Mouse (Mus musculus): ENCODE measurements around the gene Nckap5l. TPM values are rescaled to one million over a fixed set of nuclear protein-coding genes. Genes with fewer than 3 reads are reported as not detected.

Nckap5l gene
- polyA plus RNA-seq (2012; rRNA removed; ENCODE audit: low replicate concordance) = 2.8 and 4.9 TPM in 2 replicates

DNA sequence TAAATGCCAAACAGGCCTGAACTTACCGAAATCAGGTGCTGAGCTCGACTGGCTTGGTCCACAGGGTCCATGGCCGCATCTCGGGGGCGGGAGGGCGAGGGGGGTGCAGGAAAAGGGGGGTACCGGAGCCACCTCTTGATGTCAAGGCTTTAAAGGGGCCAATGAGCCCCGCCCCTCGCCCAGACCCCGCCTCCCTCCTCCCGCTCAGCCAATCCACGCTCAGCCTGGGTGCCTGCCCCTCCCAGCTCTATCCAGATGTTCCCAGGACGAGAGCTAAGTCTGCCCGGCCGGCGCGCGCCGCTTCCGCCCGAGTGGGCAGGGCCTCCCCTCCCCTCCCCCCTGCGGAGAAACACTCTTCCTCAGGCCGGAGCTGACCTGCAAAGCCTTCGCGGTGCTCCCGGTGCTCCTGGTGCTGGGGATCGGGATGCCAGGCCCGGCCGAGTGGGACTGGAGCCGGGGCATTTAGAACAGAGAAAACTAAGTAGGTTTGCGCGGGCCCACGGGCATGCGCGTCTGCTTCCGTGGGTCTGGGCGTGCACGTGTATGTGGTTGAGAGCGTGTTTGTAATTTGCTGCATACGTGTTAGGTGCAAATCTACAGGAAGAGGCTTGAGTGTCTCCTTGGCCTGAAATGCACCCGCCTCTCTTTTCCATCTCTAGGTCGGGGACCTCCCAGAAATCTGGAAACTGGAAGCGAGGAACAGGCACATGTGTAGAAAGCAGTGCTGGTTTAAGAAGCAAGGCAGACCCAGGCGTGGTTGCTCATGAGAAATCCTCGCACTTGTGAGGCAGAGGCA is at the start of gene Nckap5l:
Gene Nckap5l (minus strand): TSS at position 143 of the 796 bp plus-strand sequence.

DNA sequence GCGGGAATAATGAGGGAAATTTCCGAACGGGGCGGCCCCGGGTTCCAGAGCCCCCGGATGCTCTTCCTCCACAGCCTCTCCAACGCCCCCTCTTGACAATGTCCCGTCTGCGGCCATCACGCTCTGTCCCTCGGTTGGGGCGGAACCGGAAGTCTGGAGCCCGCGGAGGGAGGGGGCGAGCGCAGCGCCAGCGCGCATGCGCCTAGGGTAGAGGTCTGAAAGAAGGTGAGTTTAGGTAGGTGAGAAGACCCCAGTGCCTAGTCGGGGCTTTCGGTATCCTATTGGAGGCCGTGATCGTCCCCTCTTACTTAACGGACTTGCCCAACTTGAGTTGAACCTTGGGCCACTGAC is 17.0 kb upstream of the Nckap5l start, which contains the start of gene Bcdin3d:
Gene Bcdin3d (minus strand): TSS at position 155 of the 351 bp plus-strand sequence.

DNA sequence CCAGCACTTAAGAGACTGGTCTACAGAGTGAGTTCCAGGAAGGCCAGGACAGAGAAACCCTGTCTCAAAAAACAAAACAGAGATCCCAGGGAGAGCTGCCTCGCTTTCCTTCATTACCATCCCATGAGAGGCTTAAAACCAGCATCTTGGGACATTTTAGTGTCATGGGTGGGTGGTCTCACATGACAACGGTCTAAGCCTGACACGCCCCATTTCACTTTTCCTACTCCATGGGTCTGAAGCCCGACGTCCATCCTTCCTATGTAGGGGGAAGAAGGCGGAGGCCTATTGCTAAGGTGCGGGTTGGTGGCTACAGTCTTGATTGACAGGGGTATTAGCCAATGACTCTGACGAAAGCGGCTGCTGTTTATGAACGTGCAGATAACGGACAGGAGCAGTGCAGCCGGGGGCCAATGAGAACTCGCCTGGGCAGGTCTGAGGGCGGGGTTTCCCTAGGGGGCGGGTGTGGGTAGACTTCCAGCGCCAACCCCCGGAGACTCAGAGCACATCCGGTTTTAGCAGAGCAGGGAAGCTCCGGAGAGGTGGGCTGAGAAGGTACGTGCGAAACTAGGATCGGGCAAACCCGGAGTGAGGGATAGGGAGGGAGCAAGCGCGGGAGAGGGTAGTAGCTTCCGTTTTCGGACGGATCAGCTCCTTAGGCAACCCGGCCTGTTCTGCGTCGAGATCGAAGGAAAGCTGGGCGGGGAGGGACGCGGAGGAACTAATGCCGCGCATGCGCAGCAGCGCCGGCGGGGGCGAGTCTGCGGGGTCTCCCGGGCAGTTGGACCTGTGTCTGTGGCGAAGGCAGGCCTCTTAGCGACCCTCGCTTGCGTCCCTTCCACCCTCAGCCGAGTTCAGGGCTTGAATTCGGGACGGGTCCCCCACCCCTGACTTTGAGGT is 64.8 kb downstream of the Nckap5l start, which contains the start of gene Tmbim6:
Gene Tmbim6 (plus strand): TSS at position 397 of the 900 bp plus-strand sequence.

Other genes starting within 250 kb of the Nckap5l start
- gene Kcnh3, start 232.9 kb downstream of the Nckap5l start, polyA plus RNA-seq (2012; rRNA removed; ENCODE audit: low replicate concordance) = 1.6 and 2.1 TPM in 2 replicates
- gene Mcrs1, start 205.8 kb downstream of the Nckap5l start, polyA plus RNA-seq (2012; rRNA removed; ENCODE audit: low replicate concordance) = 68.4 and 84.4 TPM in 2 replicates
- gene Prpf40b, start 162.7 kb downstream of the Nckap5l start, polyA plus RNA-seq (2012; rRNA removed; ENCODE audit: low replicate concordance) = 17.7 and 23.6 TPM in 2 replicates
- not detected in 2 replicates for gene Fam186b, start 161.9 kb downstream of the Nckap5l start, polyA plus RNA-seq (2012; rRNA removed; ENCODE audit: low replicate concordance)
- gene Fmnl3, start 87.3 kb downstream of the Nckap5l start, polyA plus RNA-seq (2012; rRNA removed; ENCODE audit: low replicate concordance) = 4.0 and 4.1 TPM in 2 replicates
- 1,234 and 2,200 TPM in 2 replicates for gene Tmbim6, start 64.9 kb downstream of the Nckap5l start, polyA plus RNA-seq (2012; rRNA removed; ENCODE audit: low replicate concordance)
- 3.6 and 6.0 TPM in 2 replicates for gene Bcdin3d, start 17.0 kb upstream of the Nckap5l start, polyA plus RNA-seq (2012; rRNA removed; ENCODE audit: low replicate concordance)
- 0.84 and 1.6 TPM in 2 replicates for gene Faim2, start 70.4 kb upstream of the Nckap5l start, polyA plus RNA-seq (2012; rRNA removed; ENCODE audit: low replicate concordance)
- 0.22 TPM in 1 of 2 replicates, not detected in the other for gene Aqp2, start 121.3 kb upstream of the Nckap5l start, polyA plus RNA-seq (2012; rRNA removed; ENCODE audit: low replicate concordance)
- 0.12 and 106 TPM in 2 replicates for gene Aqp5, start 133.0 kb upstream of the Nckap5l start, polyA plus RNA-seq (2012; rRNA removed; ENCODE audit: low replicate concordance)
- gene Aqp6, start 143.7 kb upstream of the Nckap5l start, polyA plus RNA-seq (2012; rRNA removed; ENCODE audit: low replicate concordance) = not detected in 2 replicates
- gene Racgap1, start 193.9 kb upstream of the Nckap5l start, polyA plus RNA-seq (2012; rRNA removed; ENCODE audit: low replicate concordance) = 6.3 and 9.2 TPM in 2 replicates
- 0.64 and 0.94 TPM in 2 replicates for gene Asic1, start 212.6 kb upstream of the Nckap5l start, polyA plus RNA-seq (2012; rRNA removed; ENCODE audit: low replicate concordance)
- gene Smarcd1, start 244.4 kb upstream of the Nckap5l start, polyA plus RNA-seq (2012; rRNA removed; ENCODE audit: low replicate concordance) = 23.8 and 25.5 TPM in 2 replicates
- gene Gm17349, start 247.7 kb upstream of the Nckap5l start, polyA plus RNA-seq (2012; rRNA removed; ENCODE audit: low replicate concordance) = 10.4 and 13.9 TPM in 2 replicates